Mouse (Mus musculus): ENCODE results near the gene Spsb2.

Spsb2 gene

DNA sequence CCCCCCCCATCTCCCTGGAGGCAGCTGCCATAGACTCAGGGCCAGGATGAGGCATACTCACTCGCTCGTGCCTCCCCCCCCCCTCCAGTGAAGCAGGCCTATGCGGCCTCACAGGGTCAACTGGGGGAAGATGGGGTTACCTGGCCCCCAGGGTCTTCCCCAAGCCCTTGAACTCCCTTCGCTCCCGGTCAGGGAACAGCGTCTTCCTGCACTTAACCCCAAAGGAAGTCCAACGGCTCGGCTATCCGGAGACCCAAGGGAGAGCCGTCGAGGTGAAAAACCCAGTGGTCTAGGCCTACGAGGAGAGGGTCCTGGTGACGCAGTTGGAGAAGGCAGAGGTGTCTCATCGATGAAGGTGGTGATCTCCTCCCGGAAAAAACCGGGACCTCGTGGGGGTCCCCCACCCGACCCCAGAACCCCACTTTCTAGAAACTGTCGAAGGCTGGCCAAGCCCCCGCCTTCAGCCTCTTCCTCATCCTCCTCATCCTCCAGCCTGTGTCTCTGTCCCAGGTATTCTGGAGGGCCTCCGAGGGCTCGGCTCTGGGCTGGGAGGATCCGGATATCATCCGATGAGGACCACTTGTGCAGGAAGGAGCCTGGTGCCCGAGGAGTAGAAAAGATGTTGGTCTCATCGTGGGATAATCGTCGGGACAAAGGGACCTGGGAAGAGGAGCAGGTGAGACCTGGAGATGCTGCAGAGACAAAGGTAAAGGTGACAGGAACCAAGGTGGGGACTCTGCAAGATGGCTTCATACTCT lies 50.3 kb downstream of the Spsb2 start:
- no peak for DNase-seq

DNA sequence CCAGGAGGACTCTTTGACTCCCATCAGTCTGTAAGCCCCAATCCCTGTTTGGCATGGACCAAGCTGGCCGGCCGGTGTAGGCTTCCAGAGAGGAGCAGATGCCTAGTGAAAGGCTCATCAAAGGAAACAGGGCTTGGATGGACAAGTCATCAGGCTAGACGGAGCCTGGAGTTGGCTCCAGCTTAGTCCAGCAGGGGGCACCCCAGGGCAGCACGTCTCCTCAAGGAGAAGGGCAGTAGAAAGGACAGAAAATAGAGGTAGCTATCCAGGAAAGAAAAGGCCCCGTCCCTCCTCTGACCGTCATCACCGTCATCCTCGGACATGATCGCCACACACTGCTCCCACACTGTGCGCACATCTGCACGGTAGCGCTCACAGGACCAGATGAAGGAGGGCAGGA lies 51.3 kb downstream of the Spsb2 start:
- peak; percentile 86 to 93 for DNase-seq
